Mouse (Mus musculus) MEL (cell line): ENCODE measurements around the gene Kctd20. TPM values are rescaled to one million over a fixed set of nuclear protein-coding genes. Genes with fewer than 3 reads are reported as not detected.
A peak's percentile ranks its signal among the peaks of the same experiment; 100 is the strongest.

Experiments
- DNase-seq: peaks from one replicate; pipeline ENCODE4 v3.0.0; 2011; ENCODE audit warnings: low read depth, low spot score
- H3K27ac ChIP-seq: 2 replicates; pipeline ENCODE4 v1.5.1; 2012; ENCODE audit warnings: low read depth, mild to moderate bottlenecking, control low read depth, low read length, moderate library complexity; ENCODE audit not compliant: control insufficient read depth
- H3K27me3 ChIP-seq, 2 experiments: fragments of 150-350 bp in 1 of 2; sonication (generic) in 1 of 2; 2 replicates each; pipeline ENCODE4 v1.6.1; 2012; ENCODE audit warnings: low read length in 2 of 2, mild to moderate bottlenecking in 2 of 2, improper control_type of control experiment in 1 of 2, moderate library complexity in 1 of 2; ENCODE audit not compliant: insufficient read depth in 2 of 2, control insufficient read depth in 1 of 2
- H3K36me3 ChIP-seq, 2 experiments: 2 replicates each; pipeline ENCODE4 v1.6.1; 2012 to 2014; ENCODE audit warnings: low read length in 2 of 2, improper control_type of control experiment in 1 of 2, inconsistent platforms in 1 of 2, mild to moderate bottlenecking in 1 of 2; ENCODE audit not compliant: insufficient read depth in 2 of 2, control insufficient read depth in 1 of 2
- H3K4me1 ChIP-seq, 2 experiments: fragments of 150-350 bp in 1 of 2; sonication (generic) in 1 of 2; 2 replicates each; pipeline ENCODE4 v1.6.1; 2012; ENCODE audit warnings: low read length in 2 of 2, improper control_type of control experiment in 1 of 2, mild to moderate bottlenecking in 1 of 2; ENCODE audit not compliant: insufficient read depth in 2 of 2, control insufficient read depth in 1 of 2
- H3K4me3 ChIP-seq, 2 experiments: fragments of 150-350 bp in 1 of 2; sonication (generic) in 1 of 2; 2 replicates each; pipeline ENCODE4 v1.5.1; 2012; ENCODE audit warnings: low read depth in 2 of 2, low read length in 2 of 2, mild to moderate bottlenecking in 2 of 2, moderate library complexity in 2 of 2, control low read depth in 1 of 2, improper control_type of control experiment in 1 of 2; ENCODE audit not compliant: control insufficient read depth in 1 of 2, insufficient read depth in 1 of 2
- H3K79me2 ChIP-seq: 2 replicates; pipeline ENCODE4 v1.6.1; 2012; ENCODE audit warnings: mild to moderate bottlenecking, low read length, moderate library complexity; ENCODE audit not compliant: control insufficient read depth, poor library complexity, insufficient read depth
- H3K9ac ChIP-seq: 2 replicates; pipeline ENCODE4 v1.6.1; 2012; ENCODE audit warnings: low read depth, mild to moderate bottlenecking, control low read depth, low read length, moderate library complexity; ENCODE audit not compliant: control insufficient read depth, poor library complexity, severe bottlenecking
- H3K9me3 ChIP-seq: fragments of 150-350 bp; sonication (generic); replicated peaks from 2 replicates; pipeline ENCODE4 v1.6.1; 2012; ENCODE audit warnings: mild to moderate bottlenecking, low read length, improper control_type of control experiment, moderate library complexity; ENCODE audit not compliant: insufficient read depth
- BHLHE40 ChIP-seq: IDR thresholded peaks from 2 replicates; pipeline ENCODE4 v1.6.1; 2012; ENCODE audit warnings: low read depth, mild to moderate bottlenecking, inconsistent platforms, low read length, improper control_type of control experiment, borderline replicate concordance
- CHD1 ChIP-seq: IDR thresholded peaks from 2 replicates; pipeline ENCODE4 v1.6.1; 2012; ENCODE audit warnings: low read depth, mild to moderate bottlenecking, inconsistent platforms, low read length, improper control_type of control experiment
- CHD2 ChIP-seq: IDR thresholded peaks from 2 replicates; pipeline ENCODE4 v1.6.1; 2011; ENCODE audit warnings: low read length, improper control_type of control experiment
- CTCF ChIP-seq, 3 experiments: IDR thresholded peaks in 2 of 3; conservative IDR thresholded peaks in 1 of 3; 2 replicates each; pipeline ENCODE4 v1.5.1; 2011 to 2012; ENCODE audit warnings: low read length in 3 of 3, low read depth in 2 of 3, mild to moderate bottlenecking in 2 of 3, improper control_type of control experiment in 1 of 3, inconsistent platforms in 1 of 3, mixed read lengths in 1 of 3, moderate library complexity in 1 of 3; ENCODE audit not compliant: control insufficient read depth in 1 of 3, insufficient read depth in 1 of 3, poor library complexity in 1 of 3, severe bottlenecking in 1 of 3
- ELF1 ChIP-seq: IDR thresholded peaks from 2 replicates; pipeline ENCODE4 v1.6.1; 2014; ENCODE audit warnings: low read depth, mild to moderate bottlenecking, inconsistent platforms, low read length, improper control_type of control experiment, moderate library complexity
- ETS1 ChIP-seq: IDR thresholded peaks from 2 replicates; pipeline ENCODE4 v1.6.1; 2012; ENCODE audit warnings: low read depth, mild to moderate bottlenecking, inconsistent platforms, low read length, improper control_type of control experiment, moderate library complexity
- GABPA ChIP-seq: IDR thresholded peaks from 2 replicates; pipeline ENCODE4 v1.6.1; 2012; ENCODE audit warnings: low read depth, mild to moderate bottlenecking, inconsistent platforms, low read length, improper control_type of control experiment, moderate library complexity
- GATA1 ChIP-seq: IDR thresholded peaks from 2 replicates; pipeline ENCODE4 v1.6.1; 2011; ENCODE audit warnings: low read depth, low read length, improper control_type of control experiment
- HCFC1 ChIP-seq: IDR thresholded peaks from 2 replicates; pipeline ENCODE4 v1.6.1; 2012; ENCODE audit warnings: low read depth, mild to moderate bottlenecking, inconsistent platforms, low read length, improper control_type of control experiment, moderate library complexity
- JUND ChIP-seq: IDR thresholded peaks from 2 replicates; pipeline ENCODE4 v1.6.1; 2011; ENCODE audit warnings: low read depth, mild to moderate bottlenecking, improper control_type of control experiment, low read length
- KAT2A ChIP-seq: conservative IDR thresholded peaks from 2 replicates; pipeline ENCODE4 v1.6.1; 2012; ENCODE audit warnings: low read depth, low read length, improper control_type of control experiment, inconsistent platforms
- MAFK ChIP-seq: IDR thresholded peaks from 2 replicates; pipeline ENCODE4 v1.6.1; 2011; ENCODE audit warnings: low read depth, mild to moderate bottlenecking, low read length, improper control_type of control experiment, borderline replicate concordance
- MAX ChIP-seq: IDR thresholded peaks from 2 replicates; pipeline ENCODE4 v1.6.1; 2011; ENCODE audit warnings: low read length, improper control_type of control experiment
- MAZ ChIP-seq: IDR thresholded peaks from 2 replicates; pipeline ENCODE4 v1.6.1; 2012; ENCODE audit warnings: low read depth, mild to moderate bottlenecking, inconsistent platforms, low read length, improper control_type of control experiment
- MEF2A ChIP-seq: IDR thresholded peaks from 2 replicates; pipeline ENCODE4 v1.6.1; 2014; ENCODE audit warnings: low read depth, mild to moderate bottlenecking, inconsistent platforms, low read length, improper control_type of control experiment; ENCODE audit not compliant: poor library complexity, insufficient replicate concordance, severe bottlenecking; ENCODE audit errors: extremely low read depth
- MYC ChIP-seq: IDR thresholded peaks from 2 replicates; pipeline ENCODE4 v1.6.1; 2011; ENCODE audit warnings: low read depth, mild to moderate bottlenecking, low read length, improper control_type of control experiment, moderate library complexity
- NELFE ChIP-seq: IDR thresholded peaks from 2 replicates; pipeline ENCODE4 v1.6.1; 2011; ENCODE audit warnings: low read depth, low read length, improper control_type of control experiment
- NRF1 ChIP-seq: IDR thresholded peaks from 2 replicates; pipeline ENCODE4 v1.6.1; 2014; ENCODE audit warnings: low read depth, mild to moderate bottlenecking, inconsistent platforms, low read length, improper control_type of control experiment, moderate library complexity; ENCODE audit not compliant: poor library complexity, insufficient read depth, severe bottlenecking
- POLR2A ChIP-seq, 2 experiments: IDR thresholded peaks; 2 replicates each; pipeline ENCODE4 v1.6.1; 2011 to 2012; ENCODE audit warnings: low read length in 2 of 2, mild to moderate bottlenecking in 2 of 2, control low read depth in 1 of 2, improper control_type of control experiment in 1 of 2, low read depth in 1 of 2, moderate library complexity in 1 of 2; ENCODE audit not compliant: control insufficient read depth in 1 of 2, insufficient read depth in 1 of 2, poor library complexity in 1 of 2
- POLR2AphosphoS2 ChIP-seq: IDR thresholded peaks from 2 replicates; pipeline ENCODE4 v1.6.1; 2011; ENCODE audit warnings: low read length, improper control_type of control experiment
- POLR2AphosphoS5 ChIP-seq: IDR thresholded peaks from 2 replicates; pipeline ENCODE4 v1.6.1; 2012; ENCODE audit warnings: low read depth, borderline replicate concordance, mild to moderate bottlenecking, inconsistent platforms, low read length, moderate library complexity, mixed read lengths
- SIN3A ChIP-seq: IDR thresholded peaks from 2 replicates; pipeline ENCODE4 v1.6.1; 2012; ENCODE audit warnings: low read length, improper control_type of control experiment, inconsistent platforms
- SMC3 ChIP-seq: IDR thresholded peaks from 2 replicates; pipeline ENCODE4 v1.6.1; 2011; ENCODE audit warnings: low read depth, low read length, improper control_type of control experiment
- TAL1 ChIP-seq: IDR thresholded peaks from 2 replicates; pipeline ENCODE4 v1.6.1; 2012; ENCODE audit warnings: mild to moderate bottlenecking, inconsistent platforms, low read length, moderate library complexity, mixed read lengths
- UBTF ChIP-seq: IDR thresholded peaks from 2 replicates; pipeline ENCODE4 v1.6.1; 2012; ENCODE audit warnings: low read depth, mild to moderate bottlenecking, inconsistent platforms, low read length, improper control_type of control experiment, moderate library complexity, borderline replicate concordance; ENCODE audit not compliant: insufficient read depth
- USF1 ChIP-seq: IDR thresholded peaks from 2 replicates; pipeline ENCODE4 v1.6.1; 2014; ENCODE audit warnings: low read depth, mild to moderate bottlenecking, inconsistent platforms, low read length, improper control_type of control experiment, moderate library complexity
- ZC3H11A ChIP-seq: IDR thresholded peaks from 2 replicates; pipeline ENCODE4 v1.6.1; 2012; ENCODE audit warnings: low read depth, mild to moderate bottlenecking, inconsistent platforms, low read length, improper control_type of control experiment
- ZKSCAN1 ChIP-seq: IDR thresholded peaks from 2 replicates; pipeline ENCODE4 v1.6.1; 2012; ENCODE audit warnings: low read depth, mild to moderate bottlenecking, inconsistent platforms, low read length, improper control_type of control experiment, moderate library complexity
- ZMIZ1 ChIP-seq: IDR thresholded peaks from 2 replicates; pipeline ENCODE4 v1.6.1; 2012; ENCODE audit warnings: low read depth, mild to moderate bottlenecking, inconsistent platforms, low read length, improper control_type of control experiment, moderate library complexity
- polyA plus RNA-seq, 2 experiments: library from polyadenylated mRNA; stranded (reverse) in 1 of 2; unstranded in 1 of 2; fragments of >175 nt in 1 of 2; fragments of >200 nt in 1 of 2; gene quantifications; 2 replicates each; pipeline versions ENCODE4 v1.2.1 to v1.2.4; 2012; ENCODE audit warnings: low replicate concordance in 2 of 2, low read depth in 1 of 2; ENCODE audit not compliant: insufficient read length in 2 of 2, insufficient read depth in 1 of 2, missing spikeins in 1 of 2
- total RNA-seq: library from RNA; depleted of rRNA; stranded (reverse); fragments of 300-350 nt; gene quantifications from 2 replicates; pipeline ENCODE4 v1.2.3, GENCODE M21; 2012

Gene Kctd20
- total and polyA plus RNA-seq, 3 experiments = 41.8 to 65.4 TPM; not detected in 1

GRCm38 (mm10) chr17:28984724-28985420, 33.1 kb downstream of the Kctd20 start:
- H3K79me2 ChIP-seq = no peaks in the 10 kb centered on the region
- H3K4me3 ChIP-seq = no peak overlapping the region
- no peaks in the 10 kb centered on the region for H3K9me3 ChIP-seq
- no peak overlapping the region for H3K9ac ChIP-seq
- no peak overlapping the region for H3K27ac ChIP-seq
- H3K27me3 ChIP-seq = no peaks in the 10 kb centered on the region
- TF ChIP-seq JUND (no peak), BHLHE40 (no peak), POLR2A (IDR thresholded peaks at IDR 0.05; ENCODE audit: control insufficient read depth in 1 of 2, insufficient read depth in 1 of 2, low read depth in 1 of 2, low read length in 2 of 2, poor library complexity in 1 of 2) (no peak), MAZ (no peak), ZKSCAN1 (no peak), ZC3H11A (no peak), CHD2 (no peak), POLR2AphosphoS2 (no peak), CTCF (IDR thresholded peaks at IDR 0.05 in 2 of 3, conservative IDR thresholded peaks at IDR 0.05 in 1 of 3; ENCODE audit: control insufficient read depth in 1 of 3, insufficient read depth in 1 of 3, low read depth in 2 of 3, low read length in 3 of 3, poor library complexity in 1 of 3, severe bottlenecking in 1 of 3) (no peak), ELF1 (no peak), GATA1 (no peak), ZMIZ1 (no peak), MEF2A (no peak), SMC3 (no peak), MAFK (no peak), MAX (no peak)
- no peaks in the 10 kb centered on the region; a peak in 2 of 4 replicates for H3K36me3 ChIP-seq
- DNase-seq = no peak
- no peaks in the 10 kb centered on the region for H3K4me1 ChIP-seq

GRCm38 (mm10) chr17:28986833-28987232, 35.1 kb downstream of the Kctd20 start:
- H3K9me3 ChIP-seq = no peaks in the 10 kb centered on the region
- H3K27ac ChIP-seq = no peak overlapping the region
- H3K4me3 ChIP-seq = no peak overlapping the region
- H3K9ac ChIP-seq = no peak overlapping the region
- DNase-seq = peak; percentile 54
- no peaks in the 10 kb centered on the region for H3K79me2 ChIP-seq
- no peaks in the 10 kb centered on the region for H3K27me3 ChIP-seq
- no peaks in the 10 kb centered on the region; a peak in 2 of 4 replicates for H3K36me3 ChIP-seq
- no peaks in the 10 kb centered on the region for H3K4me1 ChIP-seq
- no peak for TF ChIP-seq ELF1
- TF ChIP-seq MAZ = no peak
- TF ChIP-seq ZKSCAN1 = no peak
- no peak for TF ChIP-seq GABPA
- no peak for TF ChIP-seq UBTF
- TF ChIP-seq NELFE = no peak
- no peak for TF ChIP-seq KAT2A
- TF ChIP-seq MAX = no peak
- TF ChIP-seq MAFK = no peak
- no peak for TF ChIP-seq POLR2AphosphoS2
- TF ChIP-seq NRF1 = no peak
- no peak for TF ChIP-seq JUND
- no peak for TF ChIP-seq HCFC1
- TF ChIP-seq CHD1 = no peak
- no peak for TF ChIP-seq SIN3A
- TF ChIP-seq TAL1 = no peak
- TF ChIP-seq SMC3 = peak; percentile 29
- no peak for TF ChIP-seq USF1
- no peak for TF ChIP-seq POLR2AphosphoS5
- peak; percentile 42 to 86 (median 64) for TF ChIP-seq CTCF (IDR thresholded peaks at IDR 0.05 in 2 of 3, conservative IDR thresholded peaks at IDR 0.05 in 1 of 3; ENCODE audit: control insufficient read depth in 1 of 3, insufficient read depth in 1 of 3, low read depth in 2 of 3, low read length in 3 of 3, poor library complexity in 1 of 3, severe bottlenecking in 1 of 3)
- peak; percentile 38; the same call in 1 of the 2 replicates for TF ChIP-seq MYC
- no peak for TF ChIP-seq ETS1
